Mouse (Mus musculus): Measurements from ENCODE around the gene Slc16a13. TPM values are rescaled to one million over a fixed set of nuclear protein-coding genes. Genes with fewer than 3 reads are reported as not detected.

The Slc16a13 gene
- polyA plus RNA-seq, 1 experiment from 2014 or later: 14.2 TPM

- no peaks in the 10 kb centered on the region for H3K27me3 ChIP-seq (replicated peaks)
- no peak overlapping the region for H3K9ac ChIP-seq
- WGBS: 90% methylated on average over 2 of the region's 2 CpGs
Measured at GRCm38 (mm10) chr11:70206801-70207200, 14.1 kb downstream of the Slc16a13 start.

GRCm38 (mm10) chr11:70201691-70202090, 19.2 kb downstream of the Slc16a13 start:
- Histone ChIP-seq H3K36me3 (replicated peaks) (no peaks in the 10 kb centered on the region), H3K9ac (no peak overlapping the region), H3K4me3 (no peak overlapping the region), H3K27me3 (replicated peaks) (no peaks in the 10 kb centered on the region), H3K9me3 (no peaks in the 10 kb centered on the region), H3K4me1 (no peaks in the 10 kb centered on the region), H3K27ac (no peak overlapping the region), H3K4me2 (no peak overlapping the region)
- WGBS: 43% methylated on average over 5 of the region's 5 CpGs
- no peak for ATAC-seq (replicated peaks)

More at GRCm38 (mm10) chr11:70206801-70207200, 14.1 kb downstream of the Slc16a13 start:
- Histone ChIP-seq H3K4me2 (no peak overlapping the region), H3K9me3 (no peaks in the 10 kb centered on the region), H3K27ac (no peak overlapping the region), H3K4me1 (no peaks in the 10 kb centered on the region), H3K36me3 (replicated peaks) (no peaks in the 10 kb centered on the region), H3K4me3 (no peak overlapping the region)
- ATAC-seq (replicated peaks): no peak

GRCm38 (mm10) chr11:70200036-70200608, 20.7 kb downstream of the Slc16a13 start:
- no peaks in the 10 kb centered on the region for H3K9me3 ChIP-seq
- H3K4me1 ChIP-seq: no peaks in the 10 kb centered on the region
- WGBS: 91% methylated on average over 5 of the region's 5 CpGs
- no peaks in the 10 kb centered on the region for H3K27me3 ChIP-seq (replicated peaks)
- no peak for ATAC-seq (replicated peaks)
- H3K4me2 ChIP-seq: no peak overlapping the region
- no peak overlapping the region for H3K9ac ChIP-seq
- H3K4me3 ChIP-seq: no peak overlapping the region
- H3K27ac ChIP-seq: no peak overlapping the region
- no peaks in the 10 kb centered on the region for H3K36me3 ChIP-seq (replicated peaks)

GRCm38 (mm10) chr11:70199107-70199506, 21.8 kb downstream of the Slc16a13 start:
- Histone ChIP-seq H3K27ac (no peak overlapping the region), H3K4me2 (no peak overlapping the region), H3K36me3 (replicated peaks) (no peaks in the 10 kb centered on the region), H3K9me3 (no peaks in the 10 kb centered on the region), H3K4me3 (no peak overlapping the region), H3K27me3 (replicated peaks) (no peaks in the 10 kb centered on the region), H3K4me1 (no peaks in the 10 kb centered on the region), H3K9ac (no peak overlapping the region)
- 83% methylated on average over 8 of the region's 8 CpGs for WGBS
- no peak for ATAC-seq (replicated peaks)

- 90% methylated on average over 3 of the region's 3 CpGs for WGBS
Measured at GRCm38 (mm10) chr11:70198332-70198731, 22.5 kb downstream of the Slc16a13 start.

GRCm38 (mm10) chr11:70193354-70194285, 27.2 kb downstream of the Slc16a13 start:
- no peak overlapping the region for H3K4me2 ChIP-seq
- no peaks in the 10 kb centered on the region for H3K36me3 ChIP-seq (replicated peaks)
- no peak for ATAC-seq (replicated peaks)
- H3K27me3 ChIP-seq (replicated peaks): no peaks in the 10 kb centered on the region
- 62% methylated on average over 11 of the region's 11 CpGs for WGBS
- H3K9me3 ChIP-seq: no peaks in the 10 kb centered on the region
- no peak overlapping the region for H3K9ac ChIP-seq
- H3K4me3 ChIP-seq: no peak overlapping the region
- no peak overlapping the region for H3K27ac ChIP-seq
- no peaks in the 10 kb centered on the region for H3K4me1 ChIP-seq

More at GRCm38 (mm10) chr11:70198332-70198731, 22.5 kb downstream of the Slc16a13 start:
- Histone ChIP-seq H3K9me3 (no peaks in the 10 kb centered on the region), H3K27ac (no peak overlapping the region), H3K4me2 (no peak overlapping the region), H3K4me1 (no peaks in the 10 kb centered on the region), H3K27me3 (replicated peaks) (no peaks in the 10 kb centered on the region), H3K4me3 (no peak overlapping the region), H3K9ac (no peak overlapping the region), H3K36me3 (replicated peaks) (no peaks in the 10 kb centered on the region)
- ATAC-seq (replicated peaks): no peak

GRCm38 (mm10) chr11:70192157-70192556, 28.7 kb downstream of the Slc16a13 start:
- WGBS: 89% methylated on average over 4 of the region's 4 CpGs
- Histone ChIP-seq H3K9ac (no peak overlapping the region), H3K4me1 (no peaks in the 10 kb centered on the region), H3K4me2 (no peak overlapping the region), H3K27ac (no peak overlapping the region), H3K36me3 (replicated peaks) (no peaks in the 10 kb centered on the region), H3K4me3 (no peak overlapping the region), H3K27me3 (replicated peaks) (no peaks in the 10 kb centered on the region), H3K9me3 (no peaks in the 10 kb centered on the region)
- no peak for ATAC-seq (replicated peaks)

- H3K4me1 ChIP-seq: no peaks in the 10 kb centered on the region
- no peak overlapping the region for H3K9ac ChIP-seq
- H3K4me3 ChIP-seq: no peak overlapping the region
- WGBS: 85% methylated on average over 6 of the region's 6 CpGs
- no peak for ATAC-seq (replicated peaks)
- H3K27ac ChIP-seq: no peak overlapping the region
- no peak overlapping the region for H3K4me2 ChIP-seq
- no peaks in the 10 kb centered on the region for H3K27me3 ChIP-seq (replicated peaks)
- no peaks in the 10 kb centered on the region for H3K36me3 ChIP-seq (replicated peaks)
- H3K9me3 ChIP-seq: no peaks in the 10 kb centered on the region
Measured at GRCm38 (mm10) chr11:70191188-70191587, 29.7 kb downstream of the Slc16a13 start.

GRCm38 (mm10) chr11:70189319-70190134, 31.3 kb downstream of the Slc16a13 start:
- H3K27ac ChIP-seq: no peak overlapping the region
- WGBS: 88% methylated on average over 28 of the region's 28 CpGs
- H3K36me3 ChIP-seq (replicated peaks): no peaks in the 10 kb centered on the region
- H3K4me1 ChIP-seq: no peaks in the 10 kb centered on the region
- H3K4me3 ChIP-seq: no peak overlapping the region
- no peaks in the 10 kb centered on the region for H3K27me3 ChIP-seq (replicated peaks)
- no peaks in the 10 kb centered on the region for H3K9me3 ChIP-seq
- no peak for ATAC-seq (replicated peaks)
- H3K4me2 ChIP-seq: no peak overlapping the region
- H3K9ac ChIP-seq: no peak overlapping the region

- no peaks in the 10 kb centered on the region for H3K36me3 ChIP-seq (replicated peaks)
- H3K4me2 ChIP-seq: no peak overlapping the region
- 87% methylated on average over 7 of the region's 7 CpGs for WGBS
- no peak overlapping the region for H3K27ac ChIP-seq
- H3K9me3 ChIP-seq: no peaks in the 10 kb centered on the region
- no peak overlapping the region for H3K4me3 ChIP-seq
- no peak for ATAC-seq (replicated peaks)
- no peak overlapping the region for H3K9ac ChIP-seq
- no peaks in the 10 kb centered on the region for H3K4me1 ChIP-seq
- no peaks in the 10 kb centered on the region for H3K27me3 ChIP-seq (replicated peaks)
Measured at GRCm38 (mm10) chr11:70185120-70185519, 35.7 kb downstream of the Slc16a13 start.

GRCm38 (mm10) chr11:70180496-70180895, 40.4 kb downstream of the Slc16a13 start:
- no peaks in the 10 kb centered on the region for H3K27me3 ChIP-seq (replicated peaks)
- no peak overlapping the region for H3K4me3 ChIP-seq
- H3K9ac ChIP-seq: no peak overlapping the region
- no peaks in the 10 kb centered on the region for H3K4me1 ChIP-seq
- no peak overlapping the region for H3K27ac ChIP-seq
- 92% methylated on average over 4 of the region's 4 CpGs for WGBS
- ATAC-seq (replicated peaks): no peak
- no peaks in the 10 kb centered on the region for H3K9me3 ChIP-seq
- H3K36me3 ChIP-seq (replicated peaks): no peaks in the 10 kb centered on the region
- no peak overlapping the region for H3K4me2 ChIP-seq

- no peaks in the 10 kb centered on the region for H3K36me3 ChIP-seq (replicated peaks)
- no peak overlapping the region for H3K9ac ChIP-seq
- 0 out of 2 replicates have a peak overlapping the region, but pooled peaks have one; percentile 17 for H3K4me2 ChIP-seq
- no peak overlapping the region; the same call in 1 of the 2 replicates for H3K4me3 ChIP-seq
- H3K4me1 ChIP-seq: no peaks in the 10 kb centered on the region
- H3K27me3 ChIP-seq (replicated peaks): no peaks in the 10 kb centered on the region
- ATAC-seq (replicated peaks): no peak
- H3K27ac ChIP-seq: no peak overlapping the region
- no peaks in the 10 kb centered on the region for H3K9me3 ChIP-seq
- 25% methylated on average over 14 of the region's 14 CpGs for WGBS
Measured at GRCm38 (mm10) chr11:70179401-70179800, 41.5 kb downstream of the Slc16a13 start.
